Mouse (Mus musculus): ENCODE measurements around the gene Tk1.

DNA sequence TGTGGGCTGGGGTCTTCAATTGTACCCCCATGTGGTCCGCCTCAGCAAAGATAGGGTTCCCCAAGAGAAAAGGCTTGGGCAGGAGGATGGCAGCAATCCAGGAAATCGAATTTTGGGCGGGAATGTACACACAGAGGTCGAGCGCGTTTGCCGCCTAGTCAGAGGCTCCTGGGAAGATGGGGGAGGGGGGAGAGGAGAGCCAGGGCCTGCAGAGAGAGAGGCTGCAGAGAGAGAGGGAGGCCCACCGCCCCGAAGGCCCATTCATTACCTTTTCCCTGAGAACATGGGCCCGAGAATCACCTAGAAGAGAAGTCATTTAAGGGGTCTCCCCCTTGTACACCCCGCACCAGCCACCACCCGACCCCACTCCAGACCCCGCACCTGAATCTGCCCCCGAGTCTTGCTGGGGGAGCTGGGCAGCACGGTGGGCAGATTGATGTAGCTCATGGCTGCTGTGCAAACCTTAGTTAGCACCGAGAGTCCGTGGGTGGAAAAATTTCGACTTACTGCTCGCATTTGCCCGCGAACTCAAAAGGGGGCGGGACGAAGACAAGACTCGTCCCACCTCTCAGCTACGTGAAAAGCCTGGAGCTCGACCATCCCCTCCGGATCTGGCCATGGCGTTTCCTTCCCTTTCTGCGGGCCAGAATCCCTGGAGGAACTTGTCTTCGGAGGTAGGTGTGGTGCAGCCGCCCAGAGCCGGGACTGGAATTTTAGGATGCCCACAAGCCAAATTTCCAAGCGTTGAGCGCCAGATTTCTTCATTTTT, at the start of gene Tk1, which contains the start of gene Afmid:
- TF ChIP-seq MAX (IDR thresholded peaks at IDR 0.05; ENCODE audit: low read length) (peak; percentile 71; the same call in 1 of the 2 replicates), MYC (IDR thresholded peaks at IDR 0.05; ENCODE audit: low read depth, low read length) (peak; percentile 75), ZC3H11A (IDR thresholded peaks at IDR 0.05; ENCODE audit: low read depth, low read length) (no peak), POLR2A (IDR thresholded peaks at IDR 0.05; ENCODE audit: control insufficient read depth in 1 of 2, insufficient read depth in 1 of 2, low read depth in 1 of 2, low read length in 2 of 2, poor library complexity in 1 of 2) (peak; percentile 54 to 92)

Measured in MEL (cell line).